Mouse (Mus musculus) MEL (cell line): ENCODE data around the gene Sit1. TPM values are rescaled to one million over a fixed set of nuclear protein-coding genes. Genes with fewer than 3 reads are reported as not detected.

ENCODE experiments used
- DNase-seq: peaks from one replicate; pipeline ENCODE4 v3.0.0; 2011; ENCODE audit warnings: low read depth, low spot score
- H3K27ac ChIP-seq: 2 replicates; pipeline ENCODE4 v1.5.1; 2012; ENCODE audit warnings: low read depth, mild to moderate bottlenecking, control low read depth, low read length, moderate library complexity; ENCODE audit not compliant: control insufficient read depth
- H3K27me3 ChIP-seq, 2 experiments: fragments of 150-350 bp in 1 of 2; sonication (generic) in 1 of 2; 2 replicates each; pipeline ENCODE4 v1.6.1; 2012; ENCODE audit warnings: low read length in 2 of 2, mild to moderate bottlenecking in 2 of 2, improper control_type of control experiment in 1 of 2, moderate library complexity in 1 of 2; ENCODE audit not compliant: insufficient read depth in 2 of 2, control insufficient read depth in 1 of 2
- H3K36me3 ChIP-seq, 2 experiments: 2 replicates each; pipeline ENCODE4 v1.6.1; 2012 to 2014; ENCODE audit warnings: low read length in 2 of 2, improper control_type of control experiment in 1 of 2, inconsistent platforms in 1 of 2, mild to moderate bottlenecking in 1 of 2; ENCODE audit not compliant: insufficient read depth in 2 of 2, control insufficient read depth in 1 of 2
- H3K4me1 ChIP-seq, 2 experiments: fragments of 150-350 bp in 1 of 2; sonication (generic) in 1 of 2; 2 replicates each; pipeline ENCODE4 v1.6.1; 2012; ENCODE audit warnings: low read length in 2 of 2, improper control_type of control experiment in 1 of 2, mild to moderate bottlenecking in 1 of 2; ENCODE audit not compliant: insufficient read depth in 2 of 2, control insufficient read depth in 1 of 2
- H3K4me3 ChIP-seq, 2 experiments: fragments of 150-350 bp in 1 of 2; sonication (generic) in 1 of 2; 2 replicates each; pipeline ENCODE4 v1.5.1; 2012; ENCODE audit warnings: low read depth in 2 of 2, low read length in 2 of 2, mild to moderate bottlenecking in 2 of 2, moderate library complexity in 2 of 2, control low read depth in 1 of 2, improper control_type of control experiment in 1 of 2; ENCODE audit not compliant: control insufficient read depth in 1 of 2, insufficient read depth in 1 of 2
- H3K79me2 ChIP-seq: 2 replicates; pipeline ENCODE4 v1.6.1; 2012; ENCODE audit warnings: mild to moderate bottlenecking, low read length, moderate library complexity; ENCODE audit not compliant: control insufficient read depth, poor library complexity, insufficient read depth
- H3K9ac ChIP-seq: 2 replicates; pipeline ENCODE4 v1.6.1; 2012; ENCODE audit warnings: low read depth, mild to moderate bottlenecking, control low read depth, low read length, moderate library complexity; ENCODE audit not compliant: control insufficient read depth, poor library complexity, severe bottlenecking
- H3K9me3 ChIP-seq: fragments of 150-350 bp; sonication (generic); replicated peaks from 2 replicates; pipeline ENCODE4 v1.6.1; 2012; ENCODE audit warnings: mild to moderate bottlenecking, low read length, improper control_type of control experiment, moderate library complexity; ENCODE audit not compliant: insufficient read depth
- BHLHE40 ChIP-seq: IDR thresholded peaks from 2 replicates; pipeline ENCODE4 v1.6.1; 2012; ENCODE audit warnings: low read depth, mild to moderate bottlenecking, inconsistent platforms, low read length, improper control_type of control experiment, borderline replicate concordance
- CHD2 ChIP-seq: IDR thresholded peaks from 2 replicates; pipeline ENCODE4 v1.6.1; 2011; ENCODE audit warnings: low read length, improper control_type of control experiment
- CTCF ChIP-seq, 3 experiments: IDR thresholded peaks in 2 of 3; conservative IDR thresholded peaks in 1 of 3; 2 replicates each; pipeline ENCODE4 v1.5.1; 2011 to 2012; ENCODE audit warnings: low read length in 3 of 3, low read depth in 2 of 3, mild to moderate bottlenecking in 2 of 3, improper control_type of control experiment in 1 of 3, inconsistent platforms in 1 of 3, mixed read lengths in 1 of 3, moderate library complexity in 1 of 3; ENCODE audit not compliant: control insufficient read depth in 1 of 3, insufficient read depth in 1 of 3, poor library complexity in 1 of 3, severe bottlenecking in 1 of 3
- E2F4 ChIP-seq: IDR thresholded peaks from 2 replicates; pipeline ENCODE4 v1.6.1; 2011; ENCODE audit warnings: low read depth, low read length, improper control_type of control experiment, borderline replicate concordance
- ELF1 ChIP-seq: IDR thresholded peaks from 2 replicates; pipeline ENCODE4 v1.6.1; 2014; ENCODE audit warnings: low read depth, mild to moderate bottlenecking, inconsistent platforms, low read length, improper control_type of control experiment, moderate library complexity
- ETS1 ChIP-seq: IDR thresholded peaks from 2 replicates; pipeline ENCODE4 v1.6.1; 2012; ENCODE audit warnings: low read depth, mild to moderate bottlenecking, inconsistent platforms, low read length, improper control_type of control experiment, moderate library complexity
- GABPA ChIP-seq: IDR thresholded peaks from 2 replicates; pipeline ENCODE4 v1.6.1; 2012; ENCODE audit warnings: low read depth, mild to moderate bottlenecking, inconsistent platforms, low read length, improper control_type of control experiment, moderate library complexity
- GATA1 ChIP-seq: IDR thresholded peaks from 2 replicates; pipeline ENCODE4 v1.6.1; 2011; ENCODE audit warnings: low read depth, low read length, improper control_type of control experiment
- JUND ChIP-seq: IDR thresholded peaks from 2 replicates; pipeline ENCODE4 v1.6.1; 2011; ENCODE audit warnings: low read depth, mild to moderate bottlenecking, improper control_type of control experiment, low read length
- MAFK ChIP-seq: IDR thresholded peaks from 2 replicates; pipeline ENCODE4 v1.6.1; 2011; ENCODE audit warnings: low read depth, mild to moderate bottlenecking, low read length, improper control_type of control experiment, borderline replicate concordance
- MAX ChIP-seq: IDR thresholded peaks from 2 replicates; pipeline ENCODE4 v1.6.1; 2011; ENCODE audit warnings: low read length, improper control_type of control experiment
- MEF2A ChIP-seq: IDR thresholded peaks from 2 replicates; pipeline ENCODE4 v1.6.1; 2014; ENCODE audit warnings: low read depth, mild to moderate bottlenecking, inconsistent platforms, low read length, improper control_type of control experiment; ENCODE audit not compliant: poor library complexity, insufficient replicate concordance, severe bottlenecking; ENCODE audit errors: extremely low read depth
- MYC ChIP-seq: IDR thresholded peaks from 2 replicates; pipeline ENCODE4 v1.6.1; 2011; ENCODE audit warnings: low read depth, mild to moderate bottlenecking, low read length, improper control_type of control experiment, moderate library complexity
- NELFE ChIP-seq: IDR thresholded peaks from 2 replicates; pipeline ENCODE4 v1.6.1; 2011; ENCODE audit warnings: low read depth, low read length, improper control_type of control experiment
- NRF1 ChIP-seq: IDR thresholded peaks from 2 replicates; pipeline ENCODE4 v1.6.1; 2014; ENCODE audit warnings: low read depth, mild to moderate bottlenecking, inconsistent platforms, low read length, improper control_type of control experiment, moderate library complexity; ENCODE audit not compliant: poor library complexity, insufficient read depth, severe bottlenecking
- POLR2AphosphoS2 ChIP-seq: IDR thresholded peaks from 2 replicates; pipeline ENCODE4 v1.6.1; 2011; ENCODE audit warnings: low read length, improper control_type of control experiment
- RAD21 ChIP-seq: IDR thresholded peaks from 2 replicates; pipeline ENCODE4 v1.6.1; 2011; ENCODE audit warnings: mild to moderate bottlenecking, low read depth, low read length, improper control_type of control experiment
- RCOR1 ChIP-seq: IDR thresholded peaks from 2 replicates; pipeline ENCODE4 v1.6.1; 2012; ENCODE audit warnings: low read depth, mild to moderate bottlenecking, inconsistent platforms, low read length, improper control_type of control experiment
- TBP ChIP-seq: IDR thresholded peaks from 2 replicates; pipeline ENCODE4 v1.8.0; 2011; ENCODE audit warnings: low read depth, low read length, improper control_type of control experiment
- UBTF ChIP-seq: IDR thresholded peaks from 2 replicates; pipeline ENCODE4 v1.6.1; 2012; ENCODE audit warnings: low read depth, mild to moderate bottlenecking, inconsistent platforms, low read length, improper control_type of control experiment, moderate library complexity, borderline replicate concordance; ENCODE audit not compliant: insufficient read depth
- USF2 ChIP-seq, 2 experiments: IDR thresholded peaks; 2 replicates each; pipeline ENCODE4 v1.6.1; 2011 to 2012; ENCODE audit warnings: improper control_type of control experiment in 2 of 2, low read length in 2 of 2, borderline replicate concordance in 1 of 2, inconsistent platforms in 1 of 2, low read depth in 1 of 2, mild to moderate bottlenecking in 1 of 2; ENCODE audit not compliant: insufficient read depth in 1 of 2
- ZC3H11A ChIP-seq: IDR thresholded peaks from 2 replicates; pipeline ENCODE4 v1.6.1; 2012; ENCODE audit warnings: low read depth, mild to moderate bottlenecking, inconsistent platforms, low read length, improper control_type of control experiment
- ZKSCAN1 ChIP-seq: IDR thresholded peaks from 2 replicates; pipeline ENCODE4 v1.6.1; 2012; ENCODE audit warnings: low read depth, mild to moderate bottlenecking, inconsistent platforms, low read length, improper control_type of control experiment, moderate library complexity
- polyA plus RNA-seq, 2 experiments: library from polyadenylated mRNA; stranded (reverse) in 1 of 2; unstranded in 1 of 2; fragments of >175 nt in 1 of 2; fragments of >200 nt in 1 of 2; gene quantifications; 2 replicates each; pipeline versions ENCODE4 v1.2.1 to v1.2.4; 2012; ENCODE audit warnings: low replicate concordance in 2 of 2, low read depth in 1 of 2; ENCODE audit not compliant: insufficient read length in 2 of 2, insufficient read depth in 1 of 2, missing spikeins in 1 of 2
- total RNA-seq: library from RNA; depleted of rRNA; stranded (reverse); fragments of 300-350 nt; gene quantifications from 2 replicates; pipeline ENCODE4 v1.2.3, GENCODE M21; 2012

Gene Sit1
- total and polyA plus RNA-seq, 3 experiments = 0.06 to 0.08 TPM; not detected in 1

DNA sequence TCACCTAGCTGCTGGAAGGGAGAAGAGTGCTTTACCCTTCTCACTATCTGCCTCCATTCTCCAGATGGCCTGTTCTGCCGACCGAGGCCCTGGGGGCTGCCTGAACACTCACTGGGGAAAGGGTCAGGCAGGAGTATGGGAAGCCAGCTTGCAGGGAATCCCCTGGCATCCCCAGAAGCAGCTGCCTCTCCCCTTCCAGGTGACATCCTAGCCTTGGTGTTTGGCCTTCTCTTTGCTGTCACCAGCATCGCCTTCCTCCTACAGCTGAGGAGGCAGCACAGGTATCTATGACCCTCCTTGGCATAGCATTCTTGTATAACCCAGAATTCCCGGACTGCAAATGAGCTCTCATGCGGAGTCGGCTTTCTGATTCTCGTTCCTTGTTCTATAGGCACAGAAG is 29.1 kb upstream of the Sit1 start:
- Histone ChIP-seq H3K79me2 (no peaks in the 10 kb centered on the region; the same call in 1 of the 2 replicates), H3K9ac (no peak overlapping the region), H3K9me3 (no peaks in the 10 kb centered on the region), H3K4me3 (no peak overlapping the region), H3K4me1 (peaks cover 7 to 15% of the 10 kb centered on the region in 2 experiments), H3K27me3 (no peaks in the 10 kb centered on the region), H3K27ac (no peak overlapping the region), H3K36me3 (peaks cover 0 to 8% of the 10 kb centered on the region in 2 experiments; a peak in 2 of 4 replicates)
- TF ChIP-seq NRF1 (no peak), ZC3H11A (no peak), CHD2 (no peak), ELF1 (no peak), TBP (no peak), UBTF (no peak), MAX (no peak), ZKSCAN1 (no peak), CTCF (IDR thresholded peaks at IDR 0.05 in 2 of 3, conservative IDR thresholded peaks at IDR 0.05 in 1 of 3; ENCODE audit: control insufficient read depth in 1 of 3, insufficient read depth in 1 of 3, low read depth in 2 of 3, low read length in 3 of 3, poor library complexity in 1 of 3, severe bottlenecking in 1 of 3) (no peak), BHLHE40 (no peak), RAD21 (no peak)
- DNase-seq = no peak

DNA sequence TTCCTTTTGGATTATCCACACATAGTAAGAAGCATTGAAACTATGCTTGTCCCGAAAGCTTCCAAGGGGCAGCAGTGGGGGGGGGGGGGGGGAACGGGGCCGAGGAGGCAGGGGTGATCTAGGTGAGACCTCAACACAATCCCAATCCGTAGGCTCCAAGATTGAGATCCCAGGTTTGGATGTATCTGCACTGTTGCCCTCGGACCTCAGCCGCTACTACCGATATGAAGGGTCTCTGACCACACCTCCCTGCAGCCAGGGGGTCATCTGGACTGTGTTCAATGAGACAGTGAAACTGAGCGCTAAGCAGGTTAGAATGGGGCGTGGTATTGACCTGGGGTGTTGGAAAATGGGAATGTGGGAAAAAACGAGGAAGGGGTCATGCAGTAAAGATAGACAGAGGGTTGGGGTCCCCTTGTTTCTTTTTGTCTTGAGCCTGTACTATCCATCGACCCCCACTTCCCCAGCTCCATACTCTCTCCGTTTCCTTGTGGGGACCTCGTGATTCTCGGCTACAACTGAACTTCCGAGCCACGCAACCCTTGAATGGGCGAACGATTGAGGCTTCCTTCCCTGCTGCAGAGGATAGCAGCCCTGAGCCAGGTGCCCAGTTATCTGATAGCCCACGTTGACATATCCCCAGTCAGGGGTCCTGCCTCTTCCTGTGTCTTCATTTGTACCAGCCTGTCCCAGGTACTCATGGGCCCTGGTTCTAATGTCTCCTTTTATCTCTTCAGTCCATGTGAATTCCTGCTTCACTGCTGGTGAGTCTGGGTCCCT is 28.3 kb upstream of the Sit1 start:
- DNase-seq = no peak
- Histone ChIP-seq H3K9me3 (no peaks in the 10 kb centered on the region), H3K4me1 (peaks cover 7 to 17% of the 10 kb centered on the region in 2 experiments), H3K27ac (no peak overlapping the region), H3K27me3 (no peaks in the 10 kb centered on the region), H3K4me3 (no peak overlapping the region), H3K9ac (no peak overlapping the region), H3K79me2 (no peaks in the 10 kb centered on the region; the same call in 1 of the 2 replicates), H3K36me3 (peaks cover 0 to 6% of the 10 kb centered on the region in 2 experiments; a peak in 2 of 4 replicates)
- TF ChIP-seq GATA1 (no peak), POLR2AphosphoS2 (no peak), USF2 (IDR thresholded peaks at IDR 0.05; ENCODE audit: borderline replicate concordance in 1 of 2, insufficient read depth in 1 of 2, low read depth in 1 of 2, low read length in 2 of 2) (no peak), MAX (no peak), NRF1 (no peak), ETS1 (no peak), MAFK (no peak), NELFE (no peak), E2F4 (no peak), UBTF (no peak), GABPA (no peak), RAD21 (no peak), RCOR1 (no peak), MYC (no peak), TBP (no peak), JUND (no peak), ZC3H11A (no peak), MEF2A (no peak)
